Mouse (Mus musculus): ENCODE results near the gene Esrrg. TPM values are rescaled to one million over a fixed set of nuclear protein-coding genes. Genes with fewer than 3 reads are reported as not detected.

The Esrrg gene
- polyA plus RNA-seq, 1 experiment: 42.5 TPM

- no peak for DNase-seq
- 73% methylated on average over 8 of the region's 8 CpGs for WGBS
- H3K4me1 ChIP-seq (ENCODE audit: control insufficient read depth, insufficient read depth, low read length): no peaks in the 10 kb centered on the region
- H3K27ac ChIP-seq (ENCODE audit: insufficient read depth, low read length): no peak overlapping the region
- H3K27me3 ChIP-seq (ENCODE audit: control insufficient read depth, insufficient read depth, low read length): no peaks in the 10 kb centered on the region
- TF ChIP-seq POLR2A (IDR thresholded peaks at IDR 0.05; ENCODE audit: borderline replicate concordance, insufficient read depth, low read length) (no peak), CTCF (IDR thresholded peaks at IDR 0.05; ENCODE audit: borderline replicate concordance, insufficient read depth, low read depth, low read length) (no peak)
- H3K4me3 ChIP-seq (replicated peaks; ENCODE audit: insufficient read depth, low read depth, low read length): no peak overlapping the region
Measured at GRCm38 (mm10) chr1:187742071-187742470, 133.5 kb downstream of the Esrrg start.

GRCm38 (mm10) chr1:187749294-187749693 is 140.7 kb downstream of the Esrrg start:
- Histone ChIP-seq H3K27me3 (ENCODE audit: control insufficient read depth, insufficient read depth, low read length) (no peaks in the 10 kb centered on the region), H3K4me1 (ENCODE audit: control insufficient read depth, insufficient read depth, low read length) (no peaks in the 10 kb centered on the region), H3K4me3 (replicated peaks; ENCODE audit: insufficient read depth, low read depth, low read length) (no peak overlapping the region), H3K27ac (ENCODE audit: insufficient read depth, low read length) (no peak overlapping the region)
- no peak for TF ChIP-seq POLR2A (IDR thresholded peaks at IDR 0.05; ENCODE audit: borderline replicate concordance, insufficient read depth, low read length)
- TF ChIP-seq CTCF (IDR thresholded peaks at IDR 0.05; ENCODE audit: borderline replicate concordance, insufficient read depth, low read depth, low read length): no peak
- WGBS: 92% methylated on average over 3 of the region's 3 CpGs
- DNase-seq: no peak

- WGBS: 70% methylated on average over 5 of the region's 5 CpGs
- no peak overlapping the region for H3K27ac ChIP-seq (ENCODE audit: insufficient read depth, low read length)
- TF ChIP-seq POLR2A (IDR thresholded peaks at IDR 0.05; ENCODE audit: borderline replicate concordance, insufficient read depth, low read length) (no peak), CTCF (IDR thresholded peaks at IDR 0.05; ENCODE audit: borderline replicate concordance, insufficient read depth, low read depth, low read length) (no peak)
Measured at GRCm38 (mm10) chr1:187749931-187750330, 141.3 kb downstream of the Esrrg start.

GRCm38 (mm10) chr1:187755528-187755927 is 146.9 kb downstream of the Esrrg start:
- WGBS: 82% methylated on average over 13 of the region's 13 CpGs
- no peak for DNase-seq
- Histone ChIP-seq H3K27ac (ENCODE audit: insufficient read depth, low read length) (no peak overlapping the region), H3K4me3 (replicated peaks; ENCODE audit: insufficient read depth, low read depth, low read length) (no peak overlapping the region), H3K27me3 (ENCODE audit: control insufficient read depth, insufficient read depth, low read length) (no peaks in the 10 kb centered on the region), H3K4me1 (ENCODE audit: control insufficient read depth, insufficient read depth, low read length) (no peaks in the 10 kb centered on the region)
- TF ChIP-seq CTCF (IDR thresholded peaks at IDR 0.05; ENCODE audit: borderline replicate concordance, insufficient read depth, low read depth, low read length) (no peak), POLR2A (IDR thresholded peaks at IDR 0.05; ENCODE audit: borderline replicate concordance, insufficient read depth, low read length) (no peak)

More at GRCm38 (mm10) chr1:187749931-187750330, 141.3 kb downstream of the Esrrg start:
- no peaks in the 10 kb centered on the region for H3K27me3 ChIP-seq (ENCODE audit: control insufficient read depth, insufficient read depth, low read length)
- H3K4me3 ChIP-seq (replicated peaks; ENCODE audit: insufficient read depth, low read depth, low read length): no peak overlapping the region
- DNase-seq: no peak
- H3K4me1 ChIP-seq (ENCODE audit: control insufficient read depth, insufficient read depth, low read length): no peaks in the 10 kb centered on the region

GRCm38 (mm10) chr1:187757981-187758380 is 149.4 kb downstream of the Esrrg start:
- Histone ChIP-seq H3K4me1 (ENCODE audit: control insufficient read depth, insufficient read depth, low read length) (no peaks in the 10 kb centered on the region), H3K4me3 (replicated peaks; ENCODE audit: insufficient read depth, low read depth, low read length) (no peak overlapping the region), H3K27me3 (ENCODE audit: control insufficient read depth, insufficient read depth, low read length) (no peaks in the 10 kb centered on the region), H3K27ac (ENCODE audit: insufficient read depth, low read length) (no peak overlapping the region)
- WGBS: 67% methylated on average over 1 of the region's 1 CpGs
- DNase-seq: no peak
- TF ChIP-seq CTCF (IDR thresholded peaks at IDR 0.05; ENCODE audit: borderline replicate concordance, insufficient read depth, low read depth, low read length) (no peak), POLR2A (IDR thresholded peaks at IDR 0.05; ENCODE audit: borderline replicate concordance, insufficient read depth, low read length) (no peak)

DNA sequence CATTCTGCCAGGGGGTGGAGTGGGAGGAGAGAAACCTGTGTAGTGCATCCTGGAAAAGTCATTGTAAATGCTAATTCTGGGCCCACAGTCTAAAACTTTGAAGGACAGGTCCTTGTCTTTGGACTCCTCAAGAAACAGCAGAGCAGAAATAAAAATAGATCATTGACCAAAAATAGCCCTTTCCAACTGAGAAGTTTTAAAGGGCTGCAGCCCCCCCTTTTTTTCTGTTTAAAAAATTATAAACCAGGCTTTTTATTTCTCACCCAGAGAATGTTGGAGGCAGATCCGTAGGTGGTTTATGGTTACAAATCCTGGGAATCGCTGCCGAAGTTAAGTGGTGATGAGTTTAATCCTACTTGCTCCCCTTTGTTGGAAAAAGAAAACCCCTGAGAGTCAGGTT is 150.0 kb downstream of the Esrrg start:
- TF ChIP-seq CTCF (IDR thresholded peaks at IDR 0.05; ENCODE audit: borderline replicate concordance, insufficient read depth, low read depth, low read length) (no peak), POLR2A (IDR thresholded peaks at IDR 0.05; ENCODE audit: borderline replicate concordance, insufficient read depth, low read length) (no peak)
- WGBS: 82% methylated on average over 3 of the region's 3 CpGs

GRCm38 (mm10) chr1:187759536-187759935 is 150.9 kb downstream of the Esrrg start:
- Histone ChIP-seq H3K27ac (ENCODE audit: insufficient read depth, low read length) (no peak overlapping the region), H3K4me3 (replicated peaks; ENCODE audit: insufficient read depth, low read depth, low read length) (no peak overlapping the region), H3K27me3 (ENCODE audit: control insufficient read depth, insufficient read depth, low read length) (no peaks in the 10 kb centered on the region), H3K4me1 (ENCODE audit: control insufficient read depth, insufficient read depth, low read length) (no peaks in the 10 kb centered on the region)
- TF ChIP-seq CTCF (IDR thresholded peaks at IDR 0.05; ENCODE audit: borderline replicate concordance, insufficient read depth, low read depth, low read length): no peak
- no peak for TF ChIP-seq POLR2A (IDR thresholded peaks at IDR 0.05; ENCODE audit: borderline replicate concordance, insufficient read depth, low read length)
- DNase-seq: no peak
- WGBS: 87% methylated on average over 3 of the region's 3 CpGs

More for the DNA sequence above, 150.0 kb downstream of the Esrrg start:
- H3K27ac ChIP-seq (ENCODE audit: insufficient read depth, low read length): no peak overlapping the region
- no peak overlapping the region for H3K4me3 ChIP-seq (replicated peaks; ENCODE audit: insufficient read depth, low read depth, low read length)
- DNase-seq: no peak
- H3K4me1 ChIP-seq (ENCODE audit: control insufficient read depth, insufficient read depth, low read length): no peaks in the 10 kb centered on the region
- no peaks in the 10 kb centered on the region for H3K27me3 ChIP-seq (ENCODE audit: control insufficient read depth, insufficient read depth, low read length)

- WGBS: 71% methylated on average over 5 of the region's 5 CpGs
- TF ChIP-seq CTCF (IDR thresholded peaks at IDR 0.05; ENCODE audit: borderline replicate concordance, insufficient read depth, low read depth, low read length) (no peak), POLR2A (IDR thresholded peaks at IDR 0.05; ENCODE audit: borderline replicate concordance, insufficient read depth, low read length) (no peak)
Measured at GRCm38 (mm10) chr1:187762641-187763450, 154.3 kb downstream of the Esrrg start.

More at GRCm38 (mm10) chr1:187762641-187763450, 154.3 kb downstream of the Esrrg start:
- Histone ChIP-seq H3K4me3 (replicated peaks; ENCODE audit: insufficient read depth, low read depth, low read length) (no peak overlapping the region), H3K27ac (ENCODE audit: insufficient read depth, low read length) (no peak overlapping the region), H3K4me1 (ENCODE audit: control insufficient read depth, insufficient read depth, low read length) (no peaks in the 10 kb centered on the region), H3K27me3 (ENCODE audit: control insufficient read depth, insufficient read depth, low read length) (no peaks in the 10 kb centered on the region)
- DNase-seq: no peak

Measured in cerebellum, adult 2 months (tissue).